Mouse (Mus musculus) hindbrain, embryonic 15.5 days (tissue): ENCODE measurements around the gene Ap3b2. TPM values are rescaled to one million over a fixed set of nuclear protein-coding genes. Genes with fewer than 3 reads are reported as not detected.
A peak's percentile ranks its signal among the peaks of the same experiment; 100 is the strongest.

Experiments used
- ATAC-seq: fragments of 200-750 bp; cut with Nextera tagmentation; 2 replicates; pipeline ENCODE4 v1.8.0; 2017; ENCODE audit warnings: low read depth, moderate number of reproducible peaks, moderate TSS enrichment; ENCODE audit not compliant: low FRiP score
- H3K27ac ChIP-seq: fragments of 300-500 bp; sonication (generic); replicated peaks from 2 replicates; pipeline ENCODE4 v1.5.1; 2015; ENCODE audit warnings: mild to moderate bottlenecking, inconsistent platforms
- H3K27me3 ChIP-seq: fragments of 300-500 bp; sonication (generic); 2 replicates; pipeline ENCODE4 v1.6.1; 2015; ENCODE audit warnings: control low read depth, inconsistent platforms
- H3K36me3 ChIP-seq: fragments of 300-500 bp; sonication (generic); 2 replicates; pipeline ENCODE4 v1.6.1; 2015; ENCODE audit warnings: control low read depth, inconsistent platforms
- H3K4me1 ChIP-seq: fragments of 300-500 bp; sonication (generic); replicated peaks from 2 replicates; pipeline ENCODE4 v1.6.1; 2015; ENCODE audit warnings: control low read depth, inconsistent platforms
- H3K4me2 ChIP-seq: fragments of 300-500 bp; sonication (generic); 2 replicates; pipeline ENCODE4 v1.6.1; 2015; ENCODE audit warnings: moderate library complexity, mild to moderate bottlenecking, inconsistent platforms
- H3K4me3 ChIP-seq: fragments of 300-500 bp; sonication (generic); 2 replicates; pipeline ENCODE4 v1.5.1; 2015; ENCODE audit warnings: mild to moderate bottlenecking, inconsistent platforms
- H3K9ac ChIP-seq: fragments of 300-500 bp; sonication (generic); 2 replicates; pipeline ENCODE4 v1.6.1; 2015; ENCODE audit warnings: inconsistent platforms
- H3K9me3 ChIP-seq: fragments of 300-500 bp; sonication (generic); 2 replicates; pipeline ENCODE4 v1.6.1; 2016; ENCODE audit warnings: control low read depth, inconsistent platforms
- WGBS: fragments of 180-500 bp; shearing (Covaris S2); methylation state at CpG from one replicate; pipeline ENCODE4 v1.1.7; 2015; 5-methylcytosine and 5-hydroxymethylcytosine counted together
- polyA plus RNA-seq: library from polyadenylated mRNA; unstranded; fragments of >200 nt; fragmentation: Nextera tagmentation; extraction: Ambion mirVana; gene quantifications from 2 replicates; pipeline ENCODE4 v1.2.1, GENCODE M21; 2015

Gene Ap3b2
- 133 and 147 TPM in 2 replicates for polyA plus RNA-seq

- Histone ChIP-seq H3K36me3 (no peaks in the 10 kb centered on the region), H3K4me3 (peak within 1 kb of the TSS; percentile 78), H3K27me3 (no peaks in the 10 kb centered on the region), H3K9ac (peak within 1 kb of the TSS; percentile 90), H3K9me3 (no peaks in the 10 kb centered on the region), H3K27ac (peak within 1 kb of the TSS; percentile 96), H3K4me2 (peak within 1 kb of the TSS; percentile 66), H3K4me1 (peaks cover 24% of the 10 kb centered on the region)
- WGBS, result under 1% methylated on average over 57 of the region's 57 CpGs
- peak; percentile 96 for ATAC-seq
Observed at GRCm38 (mm10) chr7:81493331-81494021, at the start of gene Ap3b2. TSS of gene Ap3b2 (minus strand) at chr7:81493925.

GRCm38 (mm10) chr7:81542934-81543333 is 49.2 kb upstream of the Ap3b2 start:
- no peaks in the 10 kb centered on the region for H3K9me3 ChIP-seq
- H3K27me3 ChIP-seq, result no peaks in the 10 kb centered on the region
- no peak overlapping the region for H3K4me2 ChIP-seq
- H3K4me1 ChIP-seq, result no peaks in the 10 kb centered on the region
- WGBS, result 87% methylated on average over 8 of the region's 8 CpGs
- no peak overlapping the region for H3K27ac ChIP-seq
- no peak for ATAC-seq
- no peaks in the 10 kb centered on the region for H3K36me3 ChIP-seq
- H3K4me3 ChIP-seq, result no peak overlapping the region
- no peak overlapping the region for H3K9ac ChIP-seq

- H3K27me3 ChIP-seq, result no peaks in the 10 kb centered on the region
- ATAC-seq, result no peak
- no peak overlapping the region for H3K27ac ChIP-seq
- H3K4me1 ChIP-seq, result no peaks in the 10 kb centered on the region
- no peak overlapping the region for H3K9ac ChIP-seq
- H3K9me3 ChIP-seq, result no peaks in the 10 kb centered on the region
- no peak overlapping the region for H3K4me3 ChIP-seq
- H3K36me3 ChIP-seq, result no peaks in the 10 kb centered on the region
- no peak overlapping the region for H3K4me2 ChIP-seq
- WGBS, result 90% methylated on average over 7 of the region's 7 CpGs
Observed at GRCm38 (mm10) chr7:81541924-81542524, 48.3 kb upstream of the Ap3b2 start.

GRCm38 (mm10) chr7:81540999-81541398 is 47.3 kb upstream of the Ap3b2 start:
- Histone ChIP-seq H3K27me3 (no peaks in the 10 kb centered on the region), H3K9me3 (no peaks in the 10 kb centered on the region), H3K4me3 (no peak overlapping the region), H3K36me3 (no peaks in the 10 kb centered on the region), H3K4me2 (no peak overlapping the region), H3K9ac (no peak overlapping the region), H3K27ac (no peak overlapping the region), H3K4me1 (no peaks in the 10 kb centered on the region)
- ATAC-seq, result no peak
- WGBS, result 67% methylated on average over 1 of the region's 1 CpGs

GRCm38 (mm10) chr7:81539565-81539964 is 45.8 kb upstream of the Ap3b2 start:
- 6% methylated on average over 2 of the region's 2 CpGs for WGBS
- no peaks in the 10 kb centered on the region for H3K27me3 ChIP-seq
- no peaks in the 10 kb centered on the region for H3K9me3 ChIP-seq
- no peak for ATAC-seq
- H3K4me1 ChIP-seq, result no peaks in the 10 kb centered on the region
- H3K36me3 ChIP-seq, result peaks cover 8% of the 10 kb centered on the region
- H3K4me3 ChIP-seq, result no peak overlapping the region
- no peak overlapping the region for H3K9ac ChIP-seq
- H3K4me2 ChIP-seq, result no peak overlapping the region
- no peak overlapping the region for H3K27ac ChIP-seq

GRCm38 (mm10) chr7:81538070-81538675 is 44.4 kb upstream of the Ap3b2 start:
- peaks cover 22% of the 10 kb centered on the region for H3K36me3 ChIP-seq
- no peak overlapping the region for H3K27ac ChIP-seq
- H3K4me1 ChIP-seq, result no peaks in the 10 kb centered on the region
- H3K9ac ChIP-seq, result no peak overlapping the region
- WGBS, result 81% methylated on average over 2 of the region's 2 CpGs
- no peak overlapping the region for H3K4me2 ChIP-seq
- no peaks in the 10 kb centered on the region for H3K27me3 ChIP-seq
- ATAC-seq, result no peak
- H3K4me3 ChIP-seq, result no peak overlapping the region
- H3K9me3 ChIP-seq, result no peaks in the 10 kb centered on the region

GRCm38 (mm10) chr7:81536478-81536877 is 42.8 kb upstream of the Ap3b2 start:
- 90% methylated on average over 4 of the region's 4 CpGs for WGBS

GRCm38 (mm10) chr7:81531462-81531861 is 37.7 kb upstream of the Ap3b2 start:
- no peak overlapping the region for H3K4me2 ChIP-seq
- H3K4me1 ChIP-seq, result peaks cover 1% of the 10 kb centered on the region; the same call in 1 of the 2 replicates
- ATAC-seq, result no peak
- 98% methylated on average over 1 of the region's 1 CpGs for WGBS
- H3K27me3 ChIP-seq, result no peaks in the 10 kb centered on the region
- peaks cover 66% of the 10 kb centered on the region for H3K36me3 ChIP-seq
- no peak overlapping the region for H3K9ac ChIP-seq
- H3K27ac ChIP-seq, result no peak overlapping the region
- H3K4me3 ChIP-seq, result no peak overlapping the region
- no peaks in the 10 kb centered on the region for H3K9me3 ChIP-seq

More at GRCm38 (mm10) chr7:81536478-81536877, 42.8 kb upstream of the Ap3b2 start:
- H3K4me1 ChIP-seq, result no peaks in the 10 kb centered on the region
- no peaks in the 10 kb centered on the region for H3K27me3 ChIP-seq
- H3K9ac ChIP-seq, result no peak overlapping the region
- ATAC-seq, result no peak
- H3K36me3 ChIP-seq, result peaks cover 37% of the 10 kb centered on the region
- no peak overlapping the region for H3K4me3 ChIP-seq
- no peak overlapping the region for H3K27ac ChIP-seq
- H3K9me3 ChIP-seq, result no peaks in the 10 kb centered on the region
- H3K4me2 ChIP-seq, result no peak overlapping the region

GRCm38 (mm10) chr7:81528918-81529317 is 35.2 kb upstream of the Ap3b2 start:
- no peak overlapping the region for H3K4me3 ChIP-seq
- peaks cover 57% of the 10 kb centered on the region for H3K36me3 ChIP-seq
- peaks cover 21% of the 10 kb centered on the region for H3K4me1 ChIP-seq
- H3K4me2 ChIP-seq, result no peak overlapping the region
- H3K27ac ChIP-seq, result no peak overlapping the region
- no peak overlapping the region for H3K9ac ChIP-seq
- no peak for ATAC-seq
- no peaks in the 10 kb centered on the region for H3K9me3 ChIP-seq
- H3K27me3 ChIP-seq, result no peaks in the 10 kb centered on the region
- WGBS, result 92% methylated on average over 8 of the region's 8 CpGs

- H3K4me3 ChIP-seq, result peak overlapping the region; percentile 89
- H3K4me2 ChIP-seq, result peak overlapping the region; percentile 81
- peaks cover 34% of the 10 kb centered on the region for H3K4me1 ChIP-seq
- H3K9me3 ChIP-seq, result no peaks in the 10 kb centered on the region
- ATAC-seq, result no peak
- peaks cover 15% of the 10 kb centered on the region; the same call in 1 of the 2 replicates for H3K36me3 ChIP-seq
- H3K27ac ChIP-seq, result peak overlapping the region; percentile 99
- WGBS, result 13% methylated on average over 13 of the region's 13 CpGs
- peak overlapping the region; percentile 93 for H3K9ac ChIP-seq
- H3K27me3 ChIP-seq, result no peaks in the 10 kb centered on the region
Observed at GRCm38 (mm10) chr7:81523663-81524017, 29.9 kb upstream of the Ap3b2 start.

- Histone ChIP-seq H3K36me3 (peaks cover 12% of the 10 kb centered on the region; the same call in 1 of the 2 replicates), H3K4me3 (peak overlapping the region; percentile 89), H3K27ac (peak overlapping the region; percentile 99), H3K4me1 (peaks cover 34% of the 10 kb centered on the region), H3K9ac (peak overlapping the region; percentile 93), H3K27me3 (no peaks in the 10 kb centered on the region), H3K9me3 (no peaks in the 10 kb centered on the region), H3K4me2 (peak overlapping the region; percentile 81)
- under 1% methylated on average over 31 of the region's 31 CpGs for WGBS
- peak; percentile 99 for ATAC-seq
Observed at GRCm38 (mm10) chr7:81523008-81523662, 29.4 kb upstream of the Ap3b2 start.
